Comparison of ENCODE assay signal across 31 mouse cellular contexts in the genomic region with DNA sequence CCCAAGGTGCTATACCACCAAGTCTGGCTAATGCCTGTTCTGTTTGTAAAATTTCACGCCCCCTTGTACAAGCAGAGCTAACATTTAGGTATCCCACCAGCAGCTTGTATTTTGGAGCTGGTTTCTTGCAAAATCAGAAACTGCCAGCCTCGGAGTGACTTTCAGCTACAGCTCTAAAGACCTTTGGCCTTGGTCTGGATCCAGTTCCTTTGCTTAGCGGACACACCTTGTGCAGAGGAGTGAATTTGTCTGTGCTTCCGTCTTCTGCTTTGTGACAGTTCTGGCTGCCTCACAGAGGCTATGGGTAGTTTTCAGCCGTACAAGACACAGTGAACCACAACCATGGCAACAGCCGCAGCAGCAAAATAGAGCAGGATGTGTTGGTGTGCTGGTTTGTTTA. TPM values are rescaled to one million over a fixed set of nuclear protein-coding genes. Genes with fewer than 3 reads are reported as not detected.
A peak's percentile ranks its signal among the peaks of the same experiment; 100 is the strongest.
DNase-seq lines count a peak whose midpoint lies in the region; ATAC-seq lines count a peak whose summit lies in the region.
"Had no signal": no experiment of that assay in that cellular context is flagged by ENCODE, and none has a peak within 500 bp of the region (broad histone marks: within the 10 kb centered on the region; RNA-seq: fewer than 3 reads in every experiment).

No protein-coding gene starts in this region.

- peak; percentile 23 for DNase-seq in kidney, adult 18-20 months
- peak; percentile 23 for DNase-seq in R1 (ENCODE audit: low read depth, low spot score)
- peak; percentile 62 for DNase-seq in large intestine, adult 2 months (ENCODE audit: low read depth, low spot score)
- no peak for DNase-seq in right cerebral cortex, postnatal 4 days
- DNase-seq: cerebellum, adult 11-12 months; cerebellum, postnatal 10 days; gastrocnemius, postnatal 10 days; heart, postnatal 10 days; liver, embryonic 13.5 days; lung, adult 2 months; lung, postnatal 10 days had no signal

- 87% methylated on average over 6 of the region's 6 CpGs for whole genome bisulfite sequencing in kidney, embryonic 15.5 days
- WGBS in intestine, embryonic 15.5 days = 79% methylated on average over 6 of the region's 6 CpGs
- 39% methylated on average over 6 of the region's 6 CpGs for WGBS in large intestine, adult 2 months

- H3K36me3 ChIP-seq in kidney, embryonic 15.5 days = no peaks in the 10 kb centered on the region
- no peaks in the 10 kb centered on the region for H3K36me3 ChIP-seq in intestine, embryonic 15.5 days
- H3K36me3 ChIP-seq: forebrain, embryonic 12.5 days; heart, embryonic 13.5 days; hindbrain, embryonic 10.5 days; limb, embryonic 13.5 days; liver, embryonic 13.5 days; midbrain, embryonic 13.5 days; neural tube, embryonic 13.5 days; stomach, embryonic 15.5 days had no signal

- H3K4me3 ChIP-seq in kidney, embryonic 15.5 days (replicated peaks) = no peak overlapping the region
- no peak overlapping the region for H3K4me3 ChIP-seq in intestine, embryonic 15.5 days (replicated peaks)
- H3K4me3 ChIP-seq: erythroblast, embryonic 14.5 days; forebrain, embryonic 12.5 days; heart, embryonic 13.5 days; hindbrain, embryonic 10.5 days; limb, embryonic 13.5 days; liver, embryonic 13.5 days; midbrain, embryonic 13.5 days; neural tube, embryonic 13.5 days; stomach, embryonic 15.5 days had no signal

- no peak overlapping the region for H3K9ac ChIP-seq in kidney, embryonic 15.5 days
- H3K9ac ChIP-seq in intestine, embryonic 15.5 days = no peak overlapping the region
- H3K9ac ChIP-seq: forebrain, embryonic 12.5 days; heart, embryonic 13.5 days; limb, embryonic 13.5 days; liver, embryonic 13.5 days; midbrain, embryonic 13.5 days; neural tube, embryonic 13.5 days; stomach, embryonic 15.5 days had no signal

- no peak overlapping the region for H3K4me2 ChIP-seq in kidney, embryonic 15.5 days
- H3K4me2 ChIP-seq in intestine, embryonic 15.5 days (replicated peaks) = no peak overlapping the region
- H3K4me2 ChIP-seq: forebrain, embryonic 12.5 days; heart, embryonic 13.5 days; limb, embryonic 13.5 days; liver, embryonic 13.5 days; midbrain, embryonic 13.5 days; neural tube, embryonic 13.5 days; stomach, embryonic 15.5 days had no signal

- H3K27ac ChIP-seq in kidney, embryonic 15.5 days = no peak overlapping the region
- no peak overlapping the region for H3K27ac ChIP-seq in intestine, embryonic 15.5 days
- H3K27ac ChIP-seq: forebrain, embryonic 12.5 days; heart, embryonic 13.5 days; hindbrain, embryonic 10.5 days; hindbrain, postnatal 0 days; limb, embryonic 13.5 days; liver, embryonic 13.5 days; macrophage; midbrain, embryonic 13.5 days; neural tube, embryonic 13.5 days; stomach, embryonic 15.5 days had no signal

- no peaks in the 10 kb centered on the region for H3K27me3 ChIP-seq in kidney, embryonic 15.5 days
- H3K27me3 ChIP-seq in intestine, embryonic 15.5 days (replicated peaks) = no peaks in the 10 kb centered on the region
- H3K27me3 ChIP-seq: forebrain, embryonic 12.5 days; heart, embryonic 13.5 days; limb, embryonic 13.5 days; liver, embryonic 13.5 days; midbrain, embryonic 13.5 days; neural tube, embryonic 13.5 days; stomach, embryonic 15.5 days had no signal

- H3K9me3 ChIP-seq in kidney, embryonic 15.5 days (replicated peaks) = no peaks in the 10 kb centered on the region
- no peaks in the 10 kb centered on the region for H3K9me3 ChIP-seq in intestine, embryonic 15.5 days
- H3K9me3 ChIP-seq: forebrain, embryonic 12.5 days; heart, embryonic 13.5 days; hindbrain, embryonic 10.5 days; limb, embryonic 13.5 days; liver, embryonic 13.5 days; midbrain, embryonic 13.5 days; neural tube, embryonic 13.5 days; stomach, embryonic 15.5 days had no signal

- ATAC-seq in kidney, embryonic 15.5 days (replicated peaks; ENCODE audit: low FRiP score) = no peak
- peak; percentile 49; the same call in 1 of the 2 replicates for ATAC-seq in intestine, embryonic 15.5 days
- ATAC-seq in erythroid progenitor cell, adult 5-6 weeks (replicated peaks; ENCODE audit: low FRiP score, poor library complexity, severe bottlenecking) = no peak
- ATAC-seq: CD4-positive, CD25-positive, alpha-beta regulatory T cell, adult 4 months; hindbrain, postnatal 0 days; midbrain, embryonic 13.5 days had no signal

- H3K4me1 ChIP-seq in kidney, embryonic 15.5 days = no peaks in the 10 kb centered on the region
- H3K4me1 ChIP-seq in intestine, embryonic 15.5 days (replicated peaks) = no peaks in the 10 kb centered on the region
- H3K4me1 ChIP-seq: forebrain, embryonic 12.5 days; heart, embryonic 13.5 days; hindbrain, embryonic 10.5 days; limb, embryonic 13.5 days; liver, embryonic 13.5 days; midbrain, embryonic 13.5 days; stomach, embryonic 15.5 days had no signal

RNA-seq across cellular contexts. Expression of gene Ocm, which starts 27.9 kb away (rescaled TPM):
- 5.0 TPM in 2 replicates for polyA plus RNA-seq in kidney, embryonic 15.5 days (2015; fragmentation: Nextera tagmentation; extraction: Ambion mirVana)
- not detected in 2 replicates for polyA plus RNA-seq in intestine, embryonic 15.5 days (2015; fragmentation: Nextera tagmentation; extraction: Ambion mirVana)
- 23.7 and 30.5 TPM in 2 replicates for polyA plus RNA-seq in large intestine, adult 2 months (2012; rRNA removed)
- not detected in 2 replicates for total RNA-seq in erythroid progenitor cell, adult 5-6 weeks (2015; ENCODE audit: low replicate concordance)
- total RNA-seq in erythroid progenitor cell, adult 5-6 weeks (2017; ENCODE audit: low replicate concordance) = not detected in 2 replicates
- total RNA-seq: adrenal gland, adult 18-20 months; gastrocnemius, postnatal 10 days; heart, adult 8-10 months; heart, postnatal 10 days; hindbrain, postnatal 0 days; layer of hippocampus, adult 8-10 months; layer of hippocampus, postnatal 25 days; megakaryocyte-erythroid progenitor cell, adult 5-6 weeks had no signal
- polyA plus RNA-seq: CD4-positive, CD25-positive, alpha-beta regulatory T cell, adult 4 months; erythroblast, embryonic 14.5 days; forebrain, embryonic 12.5 days; gonadal fat pad, adult 2 months; heart, embryonic 13.5 days; hindbrain, embryonic 10.5 days; limb, embryonic 13.5 days; liver, embryonic 13.5 days; lung, adult 2 months; macrophage; midbrain, embryonic 13.5 days; neural tube, embryonic 13.5 days; stomach, embryonic 15.5 days had no signal

RNA-seq across cellular contexts. Expression of gene Ccz1, which starts 39.7 kb away (rescaled TPM):
- 84.3 and 91.6 TPM in 2 replicates for polyA plus RNA-seq in kidney, embryonic 15.5 days (2015; fragmentation: Nextera tagmentation; extraction: Ambion mirVana)
- 69.0 and 75.7 TPM in 2 replicates for polyA plus RNA-seq in intestine, embryonic 15.5 days (2015; fragmentation: Nextera tagmentation; extraction: Ambion mirVana)
- 17.6 and 20.1 TPM in 2 replicates for polyA plus RNA-seq in large intestine, adult 2 months (2012; rRNA removed)
- total RNA-seq in erythroid progenitor cell, adult 5-6 weeks (2015; ENCODE audit: low replicate concordance) = 64.9 and 86.4 TPM in 2 replicates
- 32.5 and 45.2 TPM in 2 replicates for total RNA-seq in erythroid progenitor cell, adult 5-6 weeks (2017; ENCODE audit: low replicate concordance)

RNA-seq across cellular contexts. Expression of gene Lmtk2, which starts 45.9 kb away (rescaled TPM):
- 5.4 and 5.8 TPM in 2 replicates for polyA plus RNA-seq in kidney, embryonic 15.5 days (2015; fragmentation: Nextera tagmentation; extraction: Ambion mirVana)
- polyA plus RNA-seq in intestine, embryonic 15.5 days (2015; fragmentation: Nextera tagmentation; extraction: Ambion mirVana) = 5.6 and 6.7 TPM in 2 replicates
- polyA plus RNA-seq in large intestine, adult 2 months (2012; rRNA removed) = 21.9 and 31.0 TPM in 2 replicates
- 17.3 and 23.9 TPM in 2 replicates for total RNA-seq in erythroid progenitor cell, adult 5-6 weeks (2015; ENCODE audit: low replicate concordance)
- 23.1 and 25.4 TPM in 2 replicates for total RNA-seq in erythroid progenitor cell, adult 5-6 weeks (2017; ENCODE audit: low replicate concordance)
